Mouse (Mus musculus) liver, embryonic 16.5 days (tissue): ENCODE results near the gene Olfr222. TPM values are rescaled to one million over a fixed set of nuclear protein-coding genes. Genes with fewer than 3 reads are reported as not detected.

ENCODE experiments used
- ATAC-seq: fragments of 200-750 bp; cut with Nextera tagmentation; 2 replicates; pipeline ENCODE4 v1.8.0; 2017; ENCODE audit warnings: low read depth, mild to moderate bottlenecking, moderate number of reproducible peaks, moderate library complexity
- H3K27ac ChIP-seq: fragments of 300-500 bp; sonication (generic); 2 replicates; pipeline ENCODE4 v1.5.1; 2014; ENCODE audit warnings: mild to moderate bottlenecking, low read length
- H3K27me3 ChIP-seq: fragments of 300-500 bp; sonication (generic); 2 replicates; pipeline ENCODE4 v1.6.1; 2014; ENCODE audit warnings: low read depth, low read length, mixed read lengths; ENCODE audit not compliant: control insufficient read depth, insufficient read depth
- H3K36me3 ChIP-seq: fragments of 300-500 bp; sonication (generic); 2 replicates; pipeline ENCODE4 v1.6.1; 2014; ENCODE audit warnings: mild to moderate bottlenecking; ENCODE audit not compliant: control insufficient read depth, insufficient read depth
- H3K4me1 ChIP-seq: fragments of 300-500 bp; sonication (generic); 2 replicates; pipeline ENCODE4 v1.6.1; 2014; ENCODE audit warnings: low read depth, low read length, mixed read lengths; ENCODE audit not compliant: control insufficient read depth
- H3K4me2 ChIP-seq: fragments of 300-500 bp; sonication (generic); 2 replicates; pipeline ENCODE4 v1.6.1; 2014; ENCODE audit warnings: low read depth, low read length, mixed read lengths
- H3K4me3 ChIP-seq: fragments of 300-500 bp; sonication (generic); 2 replicates; pipeline ENCODE4 v1.5.1; 2014; ENCODE audit warnings: low read depth, mild to moderate bottlenecking, low read length
- H3K9ac ChIP-seq: fragments of 300-500 bp; sonication (generic); 2 replicates; pipeline ENCODE4 v1.6.1; 2014; ENCODE audit warnings: low read depth, low read length
- H3K9me3 ChIP-seq: fragments of 300-500 bp; sonication (generic); replicated peaks from 2 replicates; pipeline ENCODE4 v1.6.1; 2016; ENCODE audit warnings: low read length; ENCODE audit not compliant: control insufficient read depth
- WGBS: fragments of 180-500 bp; shearing (Covaris S2); extraction: QIAGEN DNeasy Blood & Tissue Kit; methylation state at CpG from one replicate; pipeline ENCODE4 v1.1.7; 2014; ENCODE audit not compliant: insufficient replicate concordance; 5-methylcytosine and 5-hydroxymethylcytosine counted together
- polyA plus RNA-seq: library from polyadenylated mRNA; unstranded; fragments of >200 nt; fragmentation: Nextera tagmentation; extraction: Ambion mirVana; gene quantifications from 2 replicates; pipeline ENCODE4 v1.2.1, GENCODE M21; 2015

The Olfr222 gene
- polyA plus RNA-seq, 1 experiment from 2014 or later: not detected

DNA sequence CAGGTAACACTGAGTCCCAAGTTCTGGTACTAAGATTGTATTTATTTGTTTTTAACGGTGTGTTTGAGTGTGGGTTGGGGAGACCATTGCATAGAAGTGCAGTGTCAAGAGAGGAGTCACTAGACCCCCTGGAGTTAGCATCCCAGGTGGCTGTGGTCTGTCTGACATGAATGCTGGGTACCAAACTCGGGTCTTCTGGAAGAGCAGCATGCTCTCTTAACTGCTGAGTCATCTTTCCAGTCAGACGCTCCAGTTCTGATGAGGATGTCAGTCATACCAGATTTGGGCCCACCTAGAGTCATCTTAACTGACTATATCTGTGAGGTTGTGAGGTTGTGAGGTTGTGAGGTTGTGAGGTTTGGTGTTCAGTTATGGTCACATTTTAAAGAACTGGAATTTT is 15.1 kb downstream of the Olfr222 start:
- 48% methylated on average over 3 of the region's 3 CpGs for WGBS
- H3K36me3 ChIP-seq: no peaks in the 10 kb centered on the region
- H3K27me3 ChIP-seq: no peaks in the 10 kb centered on the region
- no peak overlapping the region for H3K4me2 ChIP-seq
- H3K9ac ChIP-seq: no peak overlapping the region
- no peak overlapping the region for H3K27ac ChIP-seq
- H3K4me1 ChIP-seq: no peaks in the 10 kb centered on the region
- no peaks in the 10 kb centered on the region for H3K9me3 ChIP-seq
- H3K4me3 ChIP-seq: no peak overlapping the region
- ATAC-seq: no peak

DNA sequence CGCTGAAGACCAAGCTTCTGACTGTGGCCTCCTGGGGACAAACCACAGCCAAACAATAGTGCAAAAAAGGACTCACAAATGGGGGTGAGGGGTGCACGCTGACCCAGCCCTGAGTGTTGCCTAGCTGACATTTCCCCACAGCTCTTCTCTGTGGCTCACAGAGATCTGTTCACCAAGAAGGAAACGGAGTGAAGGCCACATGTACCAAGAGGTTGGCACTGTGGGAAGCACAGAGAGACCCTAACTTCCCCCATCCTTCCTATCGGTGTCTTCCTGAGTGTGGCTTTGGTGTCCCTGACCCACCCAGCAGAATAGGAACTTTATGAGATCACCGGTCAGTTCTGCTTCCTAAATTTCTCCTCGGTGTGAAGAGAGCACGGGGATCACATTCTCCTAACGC is 21.5 kb downstream of the Olfr222 start:
- Histone ChIP-seq H3K27me3 (no peaks in the 10 kb centered on the region), H3K9ac (no peak overlapping the region), H3K4me3 (no peak overlapping the region), H3K4me1 (no peaks in the 10 kb centered on the region), H3K27ac (no peak overlapping the region), H3K4me2 (no peak overlapping the region), H3K36me3 (no peaks in the 10 kb centered on the region), H3K9me3 (no peaks in the 10 kb centered on the region)
- 19% methylated on average over 8 of the region's 8 CpGs for WGBS
- ATAC-seq: no peak

DNA sequence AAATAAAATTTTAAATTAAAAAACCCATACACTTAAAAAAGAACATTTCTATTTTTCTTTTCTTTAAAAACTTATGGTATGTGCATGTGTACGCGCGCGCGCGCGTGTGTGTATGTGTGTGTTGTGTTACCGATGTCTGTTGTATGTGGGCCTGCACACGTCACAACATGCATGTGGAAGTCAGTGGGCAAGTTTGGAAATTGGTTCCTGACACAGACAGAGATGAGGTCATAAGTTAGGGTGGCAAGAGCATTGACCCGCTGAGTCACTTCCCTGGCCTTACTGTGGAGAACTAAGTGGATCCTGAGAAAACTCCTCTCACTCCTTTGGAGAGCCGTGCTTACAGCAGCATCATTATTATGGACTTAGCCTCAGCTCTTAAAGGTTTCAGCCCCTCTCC is 21.9 kb downstream of the Olfr222 start:
- Histone ChIP-seq H3K4me2 (no peak overlapping the region), H3K27ac (no peak overlapping the region), H3K27me3 (no peaks in the 10 kb centered on the region), H3K4me3 (no peak overlapping the region), H3K36me3 (no peaks in the 10 kb centered on the region), H3K4me1 (no peaks in the 10 kb centered on the region), H3K9me3 (no peaks in the 10 kb centered on the region), H3K9ac (no peak overlapping the region)
- no peak for ATAC-seq
- 78% methylated on average over 11 of the region's 11 CpGs for WGBS

DNA sequence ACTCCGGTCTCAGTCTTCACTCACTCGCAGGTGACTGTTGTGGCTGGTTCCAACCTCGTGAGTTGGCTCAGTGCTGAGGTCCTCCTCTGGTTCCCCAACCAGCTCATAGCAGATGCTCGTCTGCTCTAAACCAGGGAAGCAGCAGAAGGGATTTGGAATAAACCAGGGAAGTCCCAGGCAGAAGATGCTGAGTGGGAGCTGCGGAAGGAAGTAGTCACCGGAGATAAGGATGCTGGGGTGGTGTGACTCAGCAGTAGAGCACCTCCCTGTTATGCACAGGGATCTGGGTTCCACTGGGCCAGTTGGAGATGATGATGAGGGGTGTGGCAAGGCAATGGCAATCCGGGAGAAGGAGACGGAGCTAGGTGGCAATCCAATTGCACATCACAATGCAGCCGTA is 32.0 kb downstream of the Olfr222 start:
- Histone ChIP-seq H3K4me3 (no peak overlapping the region), H3K9me3 (no peaks in the 10 kb centered on the region), H3K4me2 (no peak overlapping the region), H3K27me3 (no peaks in the 10 kb centered on the region), H3K4me1 (peaks cover 7% of the 10 kb centered on the region), H3K36me3 (no peaks in the 10 kb centered on the region), H3K9ac (no peak overlapping the region), H3K27ac (no peak overlapping the region)
- ATAC-seq: no peak
- WGBS: 64% methylated on average over 9 of the region's 9 CpGs

DNA sequence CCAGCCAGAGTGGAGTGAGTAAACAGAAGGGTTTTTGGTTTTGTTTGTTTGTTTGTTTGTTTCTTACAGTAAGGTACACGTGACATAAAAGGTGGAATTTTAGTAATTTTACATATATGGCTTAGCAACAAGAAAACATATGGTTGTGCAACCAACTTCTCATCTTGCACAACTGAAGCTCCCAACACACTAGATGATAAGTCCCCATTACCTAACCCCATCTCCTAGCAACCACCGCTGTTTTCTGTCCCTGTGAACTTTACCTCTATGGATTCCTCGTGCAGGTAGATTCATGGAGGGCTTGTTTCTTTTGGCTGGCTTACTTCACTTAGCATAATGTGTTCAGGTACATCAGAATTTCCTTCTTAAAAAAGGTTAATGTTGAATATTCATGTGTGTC is 32.7 kb downstream of the Olfr222 start:
- ATAC-seq: peak; percentile 65
- no peaks in the 10 kb centered on the region for H3K9me3 ChIP-seq
- no peak overlapping the region for H3K9ac ChIP-seq
- no peaks in the 10 kb centered on the region for H3K27me3 ChIP-seq
- 0 out of 2 replicates have a peak overlapping the region, but pooled peaks have one; percentile 38 for H3K27ac ChIP-seq
- H3K4me1 ChIP-seq: peaks cover 9% of the 10 kb centered on the region
- WGBS: 54% methylated on average over 3 of the region's 3 CpGs
- no peak overlapping the region for H3K4me2 ChIP-seq
- H3K4me3 ChIP-seq: no peak overlapping the region
- no peaks in the 10 kb centered on the region for H3K36me3 ChIP-seq

DNA sequence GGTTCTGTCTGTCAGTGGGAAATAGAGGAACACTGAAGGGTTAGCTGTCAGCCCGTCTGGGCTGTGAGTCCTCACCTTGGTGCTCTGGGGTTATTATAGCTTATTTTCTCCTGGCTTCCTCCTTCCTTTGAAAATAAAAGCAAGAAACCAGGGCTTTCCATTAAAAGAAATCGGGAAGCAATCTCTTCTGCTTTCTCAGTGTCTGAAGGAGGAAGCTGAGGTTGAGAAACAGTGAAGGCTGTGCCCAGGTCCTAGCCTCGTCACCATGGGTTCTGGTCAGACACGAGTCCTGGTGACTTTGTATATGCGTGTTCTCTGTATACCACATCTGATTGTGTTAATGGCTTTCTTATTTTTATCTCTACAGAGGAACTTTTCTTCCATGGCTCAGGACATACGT is 33.6 kb downstream of the Olfr222 start:
- Histone ChIP-seq H3K27ac (no peak overlapping the region), H3K9ac (no peak overlapping the region), H3K4me2 (no peak overlapping the region), H3K9me3 (no peaks in the 10 kb centered on the region), H3K36me3 (no peaks in the 10 kb centered on the region), H3K27me3 (no peaks in the 10 kb centered on the region), H3K4me3 (no peak overlapping the region), H3K4me1 (peaks cover 9% of the 10 kb centered on the region)
- WGBS: 24% methylated on average over 6 of the region's 6 CpGs
- no peak for ATAC-seq

DNA sequence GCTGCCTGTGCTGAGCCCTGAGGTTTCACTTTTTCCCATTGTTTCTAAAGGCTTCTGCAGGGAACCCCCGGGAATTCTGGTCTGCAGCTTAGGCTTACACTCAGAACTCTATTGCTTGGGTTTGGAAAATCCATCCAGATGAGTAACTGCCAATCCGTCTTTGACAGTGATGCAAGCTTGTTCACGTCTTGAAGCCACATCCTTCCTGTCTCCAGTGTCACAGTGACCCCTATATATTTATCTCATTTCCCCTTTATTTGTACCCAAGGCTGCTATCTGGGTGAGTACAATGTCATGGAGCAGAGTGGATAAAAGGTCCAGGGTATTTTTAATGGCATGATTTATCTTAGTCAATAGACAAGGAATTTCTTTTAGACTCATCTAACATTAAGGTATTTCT is 34.7 kb downstream of the Olfr222 start, which contains the start of gene Nlrp3:
Gene Nlrp3, plus strand, starts transcription at position 245 of the 400 bp plus-strand sequence.
- Histone ChIP-seq H3K36me3 (no peaks in the 10 kb centered on the region), H3K27ac (no peak within 1 kb of the TSS), H3K4me3 (no peak within 1 kb of the TSS), H3K27me3 (no peaks in the 10 kb centered on the region), H3K9me3 (no peaks in the 10 kb centered on the region), H3K4me2 (0 out of 2 replicates have a peak within 1 kb of the TSS, but pooled peaks have one; percentile 8), H3K4me1 (peaks cover 9% of the 10 kb centered on the region), H3K9ac (no peak within 1 kb of the TSS)
- 13% methylated on average over 3 of the region's 3 CpGs for WGBS
- no peak for ATAC-seq

DNA sequence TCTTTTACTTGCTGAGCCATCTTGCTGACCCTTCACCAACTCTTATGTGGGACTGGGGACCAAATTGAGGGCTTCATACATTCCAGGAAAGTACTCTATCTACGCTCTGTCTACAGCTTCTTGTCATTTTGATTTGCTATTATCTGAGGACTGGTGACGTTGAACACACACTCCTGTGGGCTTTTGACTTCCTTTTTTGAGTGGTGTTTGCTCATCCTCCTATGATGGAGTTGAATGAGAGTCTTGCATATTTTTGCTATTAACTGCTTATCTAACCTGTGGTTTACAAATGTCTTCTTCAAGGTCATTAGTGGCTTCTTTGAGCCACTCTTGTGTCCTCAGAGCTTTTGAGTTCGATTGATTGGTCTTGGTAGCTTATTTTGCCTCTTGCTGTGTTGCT is 35.9 kb downstream of the Olfr222 start:
- Histone ChIP-seq H3K27ac (no peak overlapping the region), H3K4me1 (peaks cover 9% of the 10 kb centered on the region), H3K4me3 (no peak overlapping the region), H3K9ac (no peak overlapping the region), H3K36me3 (no peaks in the 10 kb centered on the region), H3K27me3 (no peaks in the 10 kb centered on the region), H3K4me2 (no peak overlapping the region), H3K9me3 (no peaks in the 10 kb centered on the region)
- no peak for ATAC-seq
- WGBS: 30% methylated on average over 3 of the region's 3 CpGs

DNA sequence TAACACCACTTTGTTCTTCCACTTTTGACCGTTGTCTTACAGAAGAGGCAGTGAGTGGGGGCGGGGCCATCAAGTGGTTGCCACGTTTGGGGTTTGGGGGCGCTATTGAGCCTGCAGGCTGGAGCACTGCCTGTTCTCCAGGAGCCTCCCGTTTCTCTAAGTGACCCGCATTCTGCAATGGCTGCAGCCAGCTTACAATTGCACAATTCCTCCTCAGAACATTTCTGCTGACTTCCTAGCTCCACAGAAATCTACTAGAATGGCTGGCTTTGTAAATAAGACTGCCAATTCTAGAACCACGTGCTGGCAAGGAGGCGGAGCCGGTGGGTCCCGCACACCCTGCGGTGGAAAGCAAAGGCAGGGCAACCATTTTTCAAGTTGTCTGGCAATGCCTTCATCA is 37.6 kb downstream of the Olfr222 start:
- Histone ChIP-seq H3K4me2 (no peak overlapping the region), H3K9me3 (no peaks in the 10 kb centered on the region), H3K36me3 (no peaks in the 10 kb centered on the region), H3K9ac (no peak overlapping the region), H3K4me1 (peaks cover 5% of the 10 kb centered on the region), H3K27ac (no peak overlapping the region), H3K4me3 (no peak overlapping the region), H3K27me3 (no peaks in the 10 kb centered on the region)
- ATAC-seq: peak; percentile 7; the same call in 1 of the 2 replicates
- WGBS: 22% methylated on average over 11 of the region's 11 CpGs
